Mouse (Mus musculus): ENCODE results near the gene Derl2. TPM values are rescaled to one million over a fixed set of nuclear protein-coding genes. Genes with fewer than 3 reads are reported as not detected.

Gene Derl2
- 17.4 and 27.6 TPM in 2 replicates for polyA plus RNA-seq (2012; rRNA removed)

GRCm38 (mm10) chr11:71019201-71020068 is at the start of gene Derl2, which contains the start of gene Mis12:
Gene Derl2 (minus strand): TSS chr11:71019841.
Gene Mis12 (plus strand): TSS chr11:71019611.

GRCm38 (mm10) chr11:71033163-71033761 is 13.6 kb upstream of the Derl2 start, which contains the start of gene 6330403K07Rik:
Gene 6330403K07Rik (minus strand): TSS chr11:71033513.

GRCm38 (mm10) chr11:71004316-71004773 is 15.3 kb downstream of the Derl2 start, which contains the start of gene Dhx33:
Gene Dhx33 (minus strand): TSS chr11:71004437.

DNA sequence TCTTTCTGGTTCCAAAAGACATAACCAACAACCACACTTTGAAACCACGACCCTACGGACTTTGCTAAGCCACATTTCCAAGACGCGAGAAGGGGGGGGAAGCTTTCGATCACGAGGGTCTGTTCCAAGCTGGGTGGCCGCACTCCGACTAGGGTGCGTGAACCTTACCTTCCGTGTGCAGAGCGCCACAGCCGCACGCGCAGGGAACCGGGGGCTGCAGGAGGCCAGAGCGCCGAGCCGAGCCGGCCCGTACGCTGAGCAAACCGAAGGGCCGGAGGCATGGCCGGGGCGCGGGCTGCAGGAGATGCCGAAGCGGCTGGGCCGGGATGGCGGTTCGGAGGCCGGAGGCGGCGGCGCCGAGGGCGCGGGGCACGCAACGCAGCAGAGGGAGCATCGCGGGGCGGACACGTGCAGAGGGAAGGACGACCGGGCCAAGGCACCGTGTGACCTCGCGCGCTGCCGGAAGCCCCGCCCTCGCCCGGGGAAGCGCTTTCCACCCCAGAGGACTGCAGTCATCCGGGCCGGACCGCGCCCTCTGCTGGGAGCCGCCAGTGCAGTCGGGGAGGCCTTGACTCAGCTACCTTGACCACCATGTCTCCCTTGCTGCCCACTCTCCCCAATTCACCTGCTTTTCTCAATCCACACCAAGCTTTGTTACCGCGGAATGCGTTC is 36.9 kb downstream of the Derl2 start, which contains the start of gene C1qbp:
C1qbp (minus strand) TSS at position 470 of the 672 bp plus-strand sequence.

GRCm38 (mm10) chr11:70969821-70970559 is 49.7 kb downstream of the Derl2 start, which contains the start of the genes Nup88 and Rpain:
Gene Nup88 (minus strand): TSS chr11:70969973.
Gene Rpain (plus strand): TSS chr11:70970213.

Other genes with a start within 250 kb of the Derl2 start
- gene Scimp, start 207.3 kb downstream of the Derl2 start, polyA plus RNA-seq (2012; rRNA removed): 0.05 TPM in 1 of 2 replicates, not detected in the other
- 19.7 and 22.9 TPM in 2 replicates for gene Rabep1, start 175.1 kb downstream of the Derl2 start, polyA plus RNA-seq (2012; rRNA removed)
- 136 and 205 TPM in 2 replicates for gene Nup88, start 49.9 kb downstream of the Derl2 start, polyA plus RNA-seq (2012; rRNA removed)
- 65.4 and 101 TPM in 2 replicates for gene Rpain, start 49.6 kb downstream of the Derl2 start, polyA plus RNA-seq (2012; rRNA removed)
- gene C1qbp, start 36.8 kb downstream of the Derl2 start, polyA plus RNA-seq (2012; rRNA removed): 156 and 169 TPM in 2 replicates
- 19.2 and 29.2 TPM in 2 replicates for gene Dhx33, start 15.4 kb downstream of the Derl2 start, polyA plus RNA-seq (2012; rRNA removed)
- 37.1 and 38.8 TPM in 2 replicates for gene Mis12, start 230 bp downstream of the Derl2 start, polyA plus RNA-seq (2012; rRNA removed)
- 196 and 211 TPM in 2 replicates for gene 6330403K07Rik, start 13.7 kb upstream of the Derl2 start, polyA plus RNA-seq (2012; rRNA removed)
- 0.04 TPM in 2 replicates for gene Nlrp1a, start 124.9 kb upstream of the Derl2 start, polyA plus RNA-seq (2012; rRNA removed)
- 0.06 TPM in 2 replicates for gene Nlrp1b, start 210.9 kb upstream of the Derl2 start, polyA plus RNA-seq (2012; rRNA removed)

Measured in central nervous system, embryonic 11.5 days (tissue).